9 mouse cellular contexts compared by ENCODE assay signal in the genomic region with DNA sequence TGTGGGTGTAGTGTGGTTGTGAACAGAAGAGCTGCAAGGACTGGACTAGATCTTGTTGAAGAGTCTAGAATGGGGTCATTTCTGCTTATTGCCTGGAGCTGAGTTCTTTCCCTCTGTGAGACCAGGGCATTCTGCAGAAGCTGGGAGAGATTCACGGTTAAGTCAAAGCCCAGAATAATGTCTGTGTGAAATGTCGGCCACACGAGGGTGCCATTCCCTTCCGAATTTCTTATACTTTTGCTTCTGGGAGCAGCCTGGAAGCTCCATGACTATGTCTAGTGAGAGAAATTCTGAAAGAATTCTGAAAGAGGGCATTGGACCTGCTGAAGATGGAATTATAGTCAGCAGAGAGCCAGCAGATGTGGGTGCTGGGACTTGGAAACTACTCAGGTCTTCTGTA. TPM values are rescaled to one million over a fixed set of nuclear protein-coding genes. Genes with fewer than 3 reads are reported as not detected.
DNase-seq lines count a peak whose midpoint lies in the region; ATAC-seq and TF ChIP-seq lines count a peak whose summit lies in the region.
"Had no signal": no experiment of that assay in that cellular context is flagged by ENCODE, and none has a peak within 500 bp of the region (broad histone marks: within the 10 kb centered on the region; RNA-seq: fewer than 3 reads in every experiment).

No protein-coding gene starts in this region.

- H3K9me3 ChIP-seq in heart, postnatal 0 days (replicated peaks; ENCODE audit: control insufficient read depth, low read length), result no peaks in the 10 kb centered on the region
- no peaks in the 10 kb centered on the region for H3K9me3 ChIP-seq in heart, embryonic 12.5 days (replicated peaks)
- no peaks in the 10 kb centered on the region for H3K9me3 ChIP-seq in ES-E14 (ENCODE audit: control insufficient read depth, insufficient read depth, low read depth, low read length)
- no peaks in the 10 kb centered on the region for H3K9me3 ChIP-seq in neural tube, embryonic 11.5 days (ENCODE audit: control insufficient read depth, low read length)

- no peak overlapping the region for H3K9ac ChIP-seq in heart, postnatal 0 days (replicated peaks; ENCODE audit: low read depth, low read length)
- H3K9ac ChIP-seq in heart, embryonic 12.5 days, result no peak overlapping the region
- no peak overlapping the region for H3K9ac ChIP-seq in ES-E14 (ENCODE audit: insufficient read depth, low read depth, low read length, poor library complexity, severe bottlenecking)
- no peak overlapping the region for H3K9ac ChIP-seq in neural tube, embryonic 11.5 days (ENCODE audit: low read length)

- TF ChIP-seq CTCF in heart, postnatal 0 days (IDR thresholded peaks at IDR 0.05; ENCODE audit: low read depth), result peak; percentile 70

- no peak for ATAC-seq in heart, postnatal 0 days (ENCODE audit: insufficient read depth, low read depth)
- ATAC-seq in heart, embryonic 12.5 days (ENCODE audit: insufficient number of reproducible peaks, low FRiP score), result no peak
- ATAC-seq in neural tube, embryonic 11.5 days (ENCODE audit: insufficient read depth, low FRiP score, low TSS enrichment), result no peak
- ATAC-seq in erythroid progenitor cell, adult 5-6 weeks (replicated peaks; ENCODE audit: low FRiP score, poor library complexity, severe bottlenecking), result no peak

- H3K36me3 ChIP-seq in heart, postnatal 0 days (replicated peaks; ENCODE audit: control insufficient read depth, insufficient read depth, low read length), result no peaks in the 10 kb centered on the region
- no peaks in the 10 kb centered on the region for H3K36me3 ChIP-seq in heart, embryonic 12.5 days
- no peaks in the 10 kb centered on the region for H3K36me3 ChIP-seq in ES-E14 (ENCODE audit: control insufficient read depth, insufficient read depth, low read length, poor library complexity, severe bottlenecking)
- no peaks in the 10 kb centered on the region for H3K36me3 ChIP-seq in neural tube, embryonic 11.5 days (ENCODE audit: control insufficient read depth, insufficient read depth, low read length)

- TF ChIP-seq EP300 in heart, postnatal 0 days (IDR thresholded peaks at IDR 0.05; ENCODE audit: low read depth), result no peak

- no peak overlapping the region for H3K27ac ChIP-seq in heart, postnatal 0 days (ENCODE audit: low read depth)
- H3K27ac ChIP-seq in heart, embryonic 12.5 days (ENCODE audit: poor library complexity, severe bottlenecking), result no peak overlapping the region
- no peak overlapping the region for H3K27ac ChIP-seq in ES-E14 (ENCODE audit: insufficient read depth, low read depth, low read length, poor library complexity, severe bottlenecking)
- no peak overlapping the region for H3K27ac ChIP-seq in neural tube, embryonic 11.5 days (ENCODE audit: low read depth, low read length)

- H3K27me3 ChIP-seq in heart, postnatal 0 days (ENCODE audit: control insufficient read depth, insufficient read depth, low read length), result no peaks in the 10 kb centered on the region
- no peaks in the 10 kb centered on the region; the same call in 1 of the 2 replicates for H3K27me3 ChIP-seq in heart, embryonic 12.5 days (replicated peaks)
- no peaks in the 10 kb centered on the region for H3K27me3 ChIP-seq in neural tube, embryonic 11.5 days (ENCODE audit: control insufficient read depth, insufficient read depth, low read length)

- H3K4me2 ChIP-seq in heart, postnatal 0 days (ENCODE audit: low read depth, low read length), result no peak overlapping the region
- H3K4me2 ChIP-seq in heart, embryonic 12.5 days, result no peak overlapping the region
- H3K4me2 ChIP-seq in neural tube, embryonic 11.5 days (ENCODE audit: low read depth), result no peak overlapping the region

- WGBS in heart, postnatal 0 days, result 7% methylated on average over 4 of the region's 4 CpGs
- WGBS in heart, embryonic 12.5 days, result 8% methylated on average over 4 of the region's 4 CpGs
- 19% methylated on average over 4 of the region's 4 CpGs for WGBS in neural tube, embryonic 11.5 days

- H3K4me3 ChIP-seq in heart, postnatal 0 days (ENCODE audit: low read depth, low read length), result no peak overlapping the region
- H3K4me3 ChIP-seq in heart, embryonic 12.5 days, result no peak overlapping the region
- H3K4me3 ChIP-seq in ES-E14 (ENCODE audit: insufficient read depth in 1 of 2, low read depth in 1 of 2, low read length in 2 of 2, poor library complexity in 1 of 2, severe bottlenecking in 1 of 2), result no peak overlapping the region
- no peak overlapping the region for H3K4me3 ChIP-seq in neural tube, embryonic 11.5 days (ENCODE audit: low read depth, low read length)
- H3K4me3 ChIP-seq: myocyte had no signal

- intact Hi-C loops in heart, postnatal 36 days (cut with DNase I), result loop anchor here (1.0 to 5.0 kb wide), 2 partner anchors 38 to 295 kb away; no protein-coding TSS in a partner anchor
- intact Hi-C loops in left cerebral cortex, postnatal 14 days (cut with DNase I), result loop anchor here (1.0 kb wide), 2 partner anchors 35 to 38 kb away; no protein-coding TSS in a partner anchor

- DNase-seq in heart, postnatal 0 days (ENCODE audit: low spot score), result peak; percentile 69
- no peak for DNase-seq in ES-E14 (ENCODE audit: low read depth, low spot score)
- peak; percentile 61 for DNase-seq in cerebellum, adult 9-11 months
- DNase-seq in heart, postnatal 36 days, result peak; percentile 61 to 72
- DNase-seq in left cerebral cortex, postnatal 14 days (ENCODE audit: low spot score in 2 of 2), result peak; percentile 81 to 85
- DNase-seq in neural tube, embryonic 11.5 days (ENCODE audit: low spot score), result peak; percentile 62

- H3K4me1 ChIP-seq in heart, postnatal 0 days (ENCODE audit: control insufficient read depth, insufficient read depth), result peaks cover 10% of the 10 kb centered on the region
- H3K4me1 ChIP-seq in heart, embryonic 12.5 days (replicated peaks), result peaks cover 11% of the 10 kb centered on the region
- 0 out of 4 replicates have a peak, but pooled peaks cover 0 to 1% of the 10 kb centered on the region in 2 experiments for H3K4me1 ChIP-seq in ES-E14 (ENCODE audit: control insufficient read depth in 2 of 2, insufficient read depth in 2 of 2, low read length in 2 of 2, poor library complexity in 1 of 2)
- H3K4me1 ChIP-seq in neural tube, embryonic 11.5 days (ENCODE audit: control insufficient read depth, insufficient read depth, low read length), result no peaks in the 10 kb centered on the region; the same call in 1 of the 2 replicates

- in situ Hi-C loops in ES-E14 (cut with MboI; ENCODE audit: low sequenced_read_pairs in 2 of 2, unreplicated experiment in 2 of 2), result no loop called here

TF ChIP-seq in ES-E14, 5 proteins besides CTCF, POLR2A, EP300 and RAD21:
- TF ChIP-seq HCFC1 (IDR thresholded peaks at IDR 0.05; ENCODE audit: borderline replicate concordance, insufficient read depth, low read length), result no peak
- TF ChIP-seq ZNF384 (IDR thresholded peaks at IDR 0.05; ENCODE audit: low read depth, low read length), result no peak
- TF ChIP-seq ZC3H11A (IDR thresholded peaks at IDR 0.05; ENCODE audit: borderline replicate concordance, low read depth, low read length), result 0 out of 2 replicates have a peak, but pooled peaks have one; percentile 1

RNA-seq across cellular contexts. Expression of a gene that starts 3.0 kb away (rescaled TPM):
- 1.1 and 3.1 TPM in 2 replicates for total RNA-seq in heart, postnatal 0 days (2014; rRNA removed; ENCODE audit: low replicate concordance)
- polyA plus RNA-seq in heart, postnatal 0 days (2015; fragmentation: Nextera tagmentation; extraction: Ambion mirVana), result 0.78 and 0.85 TPM in 2 replicates
- polyA plus RNA-seq in heart, embryonic 12.5 days (2016; fragmentation: Nextera tagmentation; extraction: Ambion mirVana), result 0.68 and 1.00 TPM in 2 replicates
- 0.32 and 0.36 TPM in 2 replicates for total RNA-seq in ES-E14 (2012; rRNA removed)
- total RNA-seq in heart, postnatal 36 days (2021), result 1 to 10 TPM in 1 of 2 experiments, under 1 TPM in 1; 0.95 to 1.8 TPM
- total RNA-seq in left cerebral cortex, postnatal 14 days (2021), result 1 to 10 TPM; 3.7 to 4.3 TPM
- 0.66 and 0.81 TPM in 2 replicates for polyA plus RNA-seq in neural tube, embryonic 11.5 days (2014; fragmentation: Nextera tagmentation; extraction: Ambion mirVana)
- not detected in 2 replicates for total RNA-seq in erythroid progenitor cell, adult 5-6 weeks (2015; ENCODE audit: low replicate concordance)
- total RNA-seq in erythroid progenitor cell, adult 5-6 weeks (2017; ENCODE audit: low replicate concordance), result not detected in 2 replicates

RNA-seq across cellular contexts. Expression of a gene that starts 31.7 kb away (rescaled TPM):
- not detected in 2 replicates for total RNA-seq in heart, postnatal 0 days (2014; rRNA removed; ENCODE audit: low replicate concordance)
- not detected in 2 replicates for polyA plus RNA-seq in heart, postnatal 0 days (2015; fragmentation: Nextera tagmentation; extraction: Ambion mirVana)
- not detected in 2 replicates for polyA plus RNA-seq in heart, embryonic 12.5 days (2016; fragmentation: Nextera tagmentation; extraction: Ambion mirVana)
- total RNA-seq in ES-E14 (2012; rRNA removed), result not detected in 2 replicates
- not detected for total RNA-seq in heart, postnatal 36 days (2021)
- not detected for total RNA-seq in left cerebral cortex, postnatal 14 days (2021)
- not detected in 2 replicates for polyA plus RNA-seq in neural tube, embryonic 11.5 days (2014; fragmentation: Nextera tagmentation; extraction: Ambion mirVana)
- total RNA-seq in erythroid progenitor cell, adult 5-6 weeks (2015; ENCODE audit: low replicate concordance), result not detected in 2 replicates
- not detected in 2 replicates for total RNA-seq in erythroid progenitor cell, adult 5-6 weeks (2017; ENCODE audit: low replicate concordance)
- polyA plus RNA-seq: myocyte had no signal

RNA-seq across cellular contexts. Expression of a gene that starts 49.1 kb away (rescaled TPM):
- 14.2 and 19.4 TPM in 2 replicates for total RNA-seq in heart, postnatal 0 days (2014; rRNA removed; ENCODE audit: low replicate concordance)
- polyA plus RNA-seq in heart, postnatal 0 days (2015; fragmentation: Nextera tagmentation; extraction: Ambion mirVana), result 6.9 and 7.9 TPM in 2 replicates
- polyA plus RNA-seq in heart, embryonic 12.5 days (2016; fragmentation: Nextera tagmentation; extraction: Ambion mirVana), result 14.3 and 14.7 TPM in 2 replicates
- total RNA-seq in ES-E14 (2012; rRNA removed), result 12.9 and 21.6 TPM in 2 replicates
- total RNA-seq in heart, postnatal 36 days (2021), result 10 to 100 TPM; 10.6 to 14.9 TPM
- total RNA-seq in left cerebral cortex, postnatal 14 days (2021), result 10 to 100 TPM; 38.6 to 38.8 TPM
- polyA plus RNA-seq in neural tube, embryonic 11.5 days (2014; fragmentation: Nextera tagmentation; extraction: Ambion mirVana), result 12.2 and 13.3 TPM in 2 replicates
- not detected in 2 replicates for total RNA-seq in erythroid progenitor cell, adult 5-6 weeks (2015; ENCODE audit: low replicate concordance)
- 0.64 TPM in 1 of 2 replicates, not detected in the other for total RNA-seq in erythroid progenitor cell, adult 5-6 weeks (2017; ENCODE audit: low replicate concordance)

RNA-seq across cellular contexts. Expression of a gene that starts 49.6 kb away (rescaled TPM):
- total RNA-seq in heart, postnatal 0 days (2014; rRNA removed; ENCODE audit: low replicate concordance), result 4.1 and 4.6 TPM in 2 replicates
- polyA plus RNA-seq in heart, postnatal 0 days (2015; fragmentation: Nextera tagmentation; extraction: Ambion mirVana), result 1.6 and 2.1 TPM in 2 replicates
- 0.09 and 0.32 TPM in 2 replicates for polyA plus RNA-seq in heart, embryonic 12.5 days (2016; fragmentation: Nextera tagmentation; extraction: Ambion mirVana)
- 0.22 and 0.26 TPM in 2 replicates for total RNA-seq in ES-E14 (2012; rRNA removed)
- 1 to 10 TPM; 1.6 to 1.9 TPM for total RNA-seq in heart, postnatal 36 days (2021)
- total RNA-seq in left cerebral cortex, postnatal 14 days (2021), result 1 to 10 TPM; 5.2 to 7.8 TPM
- 0.58 and 1.1 TPM in 2 replicates for polyA plus RNA-seq in neural tube, embryonic 11.5 days (2014; fragmentation: Nextera tagmentation; extraction: Ambion mirVana)
- not detected in 2 replicates for total RNA-seq in erythroid progenitor cell, adult 5-6 weeks (2015; ENCODE audit: low replicate concordance)
- total RNA-seq in erythroid progenitor cell, adult 5-6 weeks (2017; ENCODE audit: low replicate concordance), result not detected in 2 replicates
